Mouse (Mus musculus): ENCODE measurements at regions not wholly inside any gene's neighbourhood (a gene's known extent, or its start where the extent isn't known, plus 50 kb on each side); places are given as distances from the start of the nearest gene placed in this dataset.

- peak; percentile 1 for DNase-seq (ENCODE audit: low spot score)
Observed at GRCm38 (mm10) chr3:5685978-5686377, 64.6 kb upstream of the Gm8797 start.

GRCm38 (mm10) chr3:5699528-5699927, 51.1 kb upstream of the Gm8797 start:
- DNase-seq (ENCODE audit: low spot score), result no peak
